ENCODE assay signal across 27 mouse cellular contexts in the genomic region with DNA sequence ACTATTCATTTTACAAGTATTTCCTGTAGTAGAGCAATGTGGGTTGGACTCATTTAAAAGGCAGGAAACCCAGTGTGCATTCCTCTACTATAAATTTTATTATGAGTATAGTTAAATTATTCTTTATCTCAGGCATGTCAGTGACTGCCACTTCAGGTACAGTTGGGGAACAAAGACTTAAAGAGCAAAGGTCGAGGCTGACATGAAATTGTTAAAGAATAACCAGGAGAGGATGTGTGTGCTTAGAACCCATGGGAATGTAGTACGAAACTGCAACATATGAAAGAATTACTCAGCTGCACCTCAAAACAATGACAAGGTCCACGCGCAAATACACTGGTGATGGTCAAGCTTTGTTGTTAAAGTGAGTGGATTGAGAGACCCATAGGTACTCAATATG.
A peak's percentile ranks its signal among the peaks of the same experiment; 100 is the strongest.
DNase-seq lines count a peak whose midpoint lies in the region; ATAC-seq lines count a peak whose summit lies in the region.
"Had no signal": no experiment of that assay in that cellular context is flagged by ENCODE, and none has a peak within 500 bp of the region (broad histone marks: within the 10 kb centered on the region; RNA-seq: fewer than 3 reads in every experiment).

No protein-coding gene starts in this region.

- no peak overlapping the region for H3K4me3 ChIP-seq in intestine, embryonic 15.5 days (replicated peaks)
- H3K4me3 ChIP-seq in intestine, embryonic 16.5 days (ENCODE audit: low read length): no peak overlapping the region
- H3K4me3 ChIP-seq in midbrain, embryonic 13.5 days (replicated peaks): no peak overlapping the region
- H3K4me3 ChIP-seq in limb, embryonic 10.5 days: no peak overlapping the region
- H3K4me3 ChIP-seq: embryonic facial prominence, embryonic 13.5 days; embryonic facial prominence, embryonic 15.5 days; erythroblast, embryonic 14.5 days; forebrain, embryonic 10.5 days; forebrain, embryonic 12.5 days had no signal

- H3K4me2 ChIP-seq in intestine, embryonic 15.5 days (replicated peaks): no peak overlapping the region
- no peak overlapping the region for H3K4me2 ChIP-seq in intestine, embryonic 16.5 days (ENCODE audit: low read depth, low read length)
- no peak overlapping the region for H3K4me2 ChIP-seq in midbrain, embryonic 13.5 days (replicated peaks)
- H3K4me2 ChIP-seq: embryonic facial prominence, embryonic 13.5 days; embryonic facial prominence, embryonic 15.5 days; forebrain, embryonic 12.5 days had no signal

- WGBS in intestine, embryonic 15.5 days: 72% methylated on average over 4 of the region's 4 CpGs
- 73% methylated on average over 4 of the region's 4 CpGs for WGBS in intestine, embryonic 16.5 days
- 35% methylated on average over 4 of the region's 4 CpGs for whole genome bisulfite sequencing in large intestine, adult 2 months
- WGBS in midbrain, embryonic 13.5 days: 87% methylated on average over 4 of the region's 4 CpGs
- WGBS in limb, embryonic 10.5 days: 89% methylated on average over 4 of the region's 4 CpGs

- H3K9me3 ChIP-seq in intestine, embryonic 15.5 days: no peaks in the 10 kb centered on the region
- no peaks in the 10 kb centered on the region for H3K9me3 ChIP-seq in intestine, embryonic 16.5 days (ENCODE audit: control insufficient read depth, low read length)
- H3K9me3 ChIP-seq in midbrain, embryonic 13.5 days: no peaks in the 10 kb centered on the region
- H3K9me3 ChIP-seq in limb, embryonic 10.5 days (replicated peaks): no peaks in the 10 kb centered on the region
- H3K9me3 ChIP-seq: embryonic facial prominence, embryonic 13.5 days; embryonic facial prominence, embryonic 15.5 days; forebrain, embryonic 10.5 days; forebrain, embryonic 12.5 days had no signal

- no peaks in the 10 kb centered on the region for H3K4me1 ChIP-seq in intestine, embryonic 15.5 days (replicated peaks)
- H3K4me1 ChIP-seq in intestine, embryonic 16.5 days (ENCODE audit: control insufficient read depth, insufficient read depth, low read length): no peaks in the 10 kb centered on the region
- no peaks in the 10 kb centered on the region for H3K4me1 ChIP-seq in midbrain, embryonic 13.5 days (replicated peaks)
- H3K4me1 ChIP-seq in limb, embryonic 10.5 days: no peaks in the 10 kb centered on the region
- H3K4me1 ChIP-seq: embryonic facial prominence, embryonic 13.5 days; embryonic facial prominence, embryonic 15.5 days; forebrain, embryonic 10.5 days; forebrain, embryonic 12.5 days had no signal

- H3K9ac ChIP-seq in intestine, embryonic 15.5 days: no peak overlapping the region
- H3K9ac ChIP-seq in intestine, embryonic 16.5 days (ENCODE audit: low read depth, low read length): no peak overlapping the region
- no peak overlapping the region for H3K9ac ChIP-seq in midbrain, embryonic 13.5 days (replicated peaks)
- H3K9ac ChIP-seq: embryonic facial prominence, embryonic 13.5 days; embryonic facial prominence, embryonic 15.5 days; forebrain, embryonic 12.5 days had no signal

- DNase-seq in kidney, adult 9 months: peak; percentile 10
- DNase-seq in kidney, postnatal 14 days: no peak
- peak; percentile 60 for DNase-seq in large intestine, adult 2 months (ENCODE audit: low read depth, low spot score)
- no peak for DNase-seq in limb, embryonic 10.5 days (ENCODE audit: low spot score)
- DNase-seq: adrenal gland, adult 8-10 months; adrenal gland, postnatal 14 days; adrenal gland, postnatal 36 days; cerebellum, adult 11 months; cerebellum, adult 18-20 months; cerebellum, adult 8-10 months; cerebellum, adult 9-11 months; cerebellum, postnatal 14 days; cerebellum, postnatal 36 days; embryo, embryonic 11 days had no signal

- peak; percentile 96 for ATAC-seq in intestine, embryonic 15.5 days
- ATAC-seq in intestine, embryonic 16.5 days: peak; percentile 100
- no peak for ATAC-seq in cerebellum, adult (ENCODE audit: insufficient number of reproducible peaks, low FRiP score, low TSS enrichment)
- no peak for ATAC-seq in midbrain, embryonic 13.5 days
- ATAC-seq: activated CD4-positive, CD25-positive, alpha-beta regulatory T cell, adult 4 months; forebrain, embryonic 14.5 days; forebrain, embryonic 16.5 days; Patski had no signal

- no peaks in the 10 kb centered on the region for H3K27me3 ChIP-seq in intestine, embryonic 15.5 days (replicated peaks)
- H3K27me3 ChIP-seq in intestine, embryonic 16.5 days (replicated peaks; ENCODE audit: control insufficient read depth, insufficient read depth, low read length): no peaks in the 10 kb centered on the region
- no peaks in the 10 kb centered on the region for H3K27me3 ChIP-seq in midbrain, embryonic 13.5 days
- H3K27me3 ChIP-seq in limb, embryonic 10.5 days (ENCODE audit: low read depth, poor library complexity, severe bottlenecking): no peaks in the 10 kb centered on the region
- H3K27me3 ChIP-seq: embryonic facial prominence, embryonic 13.5 days; embryonic facial prominence, embryonic 15.5 days; forebrain, embryonic 12.5 days; Patski had no signal

- no peak overlapping the region for H3K27ac ChIP-seq in intestine, embryonic 15.5 days
- no peak overlapping the region for H3K27ac ChIP-seq in intestine, embryonic 16.5 days (ENCODE audit: low read length)
- H3K27ac ChIP-seq in midbrain, embryonic 13.5 days: no peak overlapping the region
- H3K27ac ChIP-seq in limb, embryonic 10.5 days: no peak overlapping the region
- H3K27ac ChIP-seq: embryonic facial prominence, embryonic 13.5 days; embryonic facial prominence, embryonic 15.5 days; forebrain, embryonic 10.5 days; forebrain, embryonic 12.5 days had no signal

- no peaks in the 10 kb centered on the region for H3K36me3 ChIP-seq in intestine, embryonic 15.5 days
- no peaks in the 10 kb centered on the region for H3K36me3 ChIP-seq in intestine, embryonic 16.5 days (ENCODE audit: control insufficient read depth, insufficient read depth, low read length)
- no peaks in the 10 kb centered on the region for H3K36me3 ChIP-seq in midbrain, embryonic 13.5 days
- no peaks in the 10 kb centered on the region for H3K36me3 ChIP-seq in limb, embryonic 10.5 days
- H3K36me3 ChIP-seq: embryonic facial prominence, embryonic 13.5 days; embryonic facial prominence, embryonic 15.5 days; forebrain, embryonic 10.5 days; forebrain, embryonic 12.5 days had no signal

Comparison
In these comparisons a context has a peak if more than half of its experiments do, and no peak if none do; other contexts are left out.
1. DNase-seq: peak in kidney, adult 9 months (single experiment) and large intestine, adult 2 months (single experiment); none in kidney, postnatal 14 days (single experiment) and limb, embryonic 10.5 days (single experiment).
2. ATAC-seq: peak in intestine, embryonic 15.5 days (single experiment) and intestine, embryonic 16.5 days (single experiment); none in cerebellum, adult (single experiment) and midbrain, embryonic 13.5 days (single experiment).